Mouse (Mus musculus) fibroblast of lung, adult 2 months (primary cell): ENCODE data around the gene Plekhh3.
"Not testable (repeated sequence)": the region's sequence is repeated elsewhere in the genome, so short reads cannot be mapped to it uniquely, and the experiment has no call there.

Experiments
- DNase-seq: peaks from one replicate; pipeline ENCODE4 v3.0.0-alpha.2; 2011; ENCODE audit warnings: low read depth

Plekhh3 gene

GRCm38 (mm10) chr11:101171721-101172433 lies 726 bp upstream of the Plekhh3 start:
- peak; percentile 69 for DNase-seq

DNA sequence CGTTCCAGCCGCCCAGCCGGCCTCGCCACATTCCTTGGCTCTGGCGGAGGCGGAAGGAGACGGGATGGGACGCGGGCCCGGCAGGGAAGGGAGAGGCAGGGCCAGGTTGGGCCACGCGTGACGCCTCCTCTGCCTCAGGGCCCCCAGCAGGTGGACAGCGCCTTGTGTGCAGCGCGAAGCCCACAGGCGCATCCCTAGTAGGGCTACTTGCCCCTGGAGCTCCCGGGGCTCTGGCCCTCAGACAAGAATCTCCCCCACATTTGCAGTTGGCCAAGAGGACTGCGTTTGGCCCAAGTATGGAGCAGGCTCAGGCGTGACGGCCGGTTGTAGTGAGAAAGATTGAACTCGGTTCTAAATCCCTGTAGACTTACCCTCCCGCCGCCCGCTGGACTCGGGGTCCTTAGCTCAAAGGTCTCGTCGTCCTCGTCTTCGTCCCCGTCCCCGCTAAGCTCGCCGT lies 769 bp downstream of the Plekhh3 start, which contains the start of gene Cntnap1:
TSS of gene Cntnap1 (plus strand) at position 170 of the 457 bp plus-strand sequence.
- no peak for DNase-seq

DNA sequence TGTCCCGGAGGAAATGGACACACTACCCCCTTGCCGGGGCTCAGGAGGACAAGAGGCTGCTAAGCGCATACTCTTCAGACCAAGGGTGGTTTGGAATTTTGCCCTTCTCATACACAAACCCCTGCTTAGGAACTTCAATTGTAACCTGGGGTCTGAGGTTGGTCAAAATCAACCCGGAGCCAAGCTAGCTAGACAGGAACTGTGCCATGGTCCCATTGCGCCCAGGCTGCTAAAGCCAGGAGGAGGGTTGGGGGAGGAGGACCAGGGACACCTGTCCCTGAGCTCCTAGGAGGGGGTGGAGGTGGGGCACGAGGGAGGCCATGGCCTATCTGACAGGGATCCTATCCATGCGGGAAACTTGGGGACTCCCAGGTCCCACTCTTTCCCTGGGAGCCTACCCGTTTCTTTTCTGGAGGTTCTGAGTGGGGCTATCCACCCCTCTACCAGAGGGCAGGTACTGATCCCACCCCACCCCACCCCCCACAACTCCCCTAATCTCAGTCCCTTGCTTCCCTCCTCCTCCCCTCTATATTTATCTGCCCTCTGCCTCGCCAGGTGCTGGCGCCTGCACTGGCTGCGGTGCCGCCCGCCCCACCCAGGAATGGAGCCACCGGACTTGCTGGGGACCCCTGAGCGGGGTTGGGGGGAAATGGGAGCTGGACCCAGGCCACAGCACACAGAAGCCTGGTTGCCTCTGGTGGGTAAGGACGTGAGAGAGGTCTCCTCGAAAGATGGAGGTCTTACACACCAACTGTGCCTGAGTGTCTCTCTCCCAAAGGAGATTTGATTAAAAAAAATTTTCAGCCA lies 1.6 kb downstream of the Plekhh3 start:
- DNase-seq = no peak

GRCm38 (mm10) chr11:101168301-101168980 lies 2.7 kb downstream of the Plekhh3 start:
- DNase-seq = no peak

DNA sequence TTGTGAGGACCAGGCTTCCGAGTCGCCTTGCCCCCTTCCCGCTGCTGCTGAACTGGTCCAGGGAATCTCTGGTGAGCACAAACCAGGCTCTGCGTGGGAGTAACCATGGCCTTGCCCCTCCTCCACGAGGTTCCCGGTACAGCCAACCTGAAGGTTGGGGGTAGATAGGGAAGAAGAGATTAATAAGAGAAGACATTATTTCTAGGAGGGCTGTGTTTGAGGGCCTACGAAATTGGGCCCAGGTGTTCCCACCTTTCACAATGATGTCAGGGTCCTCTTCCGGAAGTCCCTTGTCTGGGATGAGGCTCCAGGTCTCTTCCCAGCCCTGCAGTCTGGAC lies 3.2 kb downstream of the Plekhh3 start:
- DNase-seq = no peak

DNA sequence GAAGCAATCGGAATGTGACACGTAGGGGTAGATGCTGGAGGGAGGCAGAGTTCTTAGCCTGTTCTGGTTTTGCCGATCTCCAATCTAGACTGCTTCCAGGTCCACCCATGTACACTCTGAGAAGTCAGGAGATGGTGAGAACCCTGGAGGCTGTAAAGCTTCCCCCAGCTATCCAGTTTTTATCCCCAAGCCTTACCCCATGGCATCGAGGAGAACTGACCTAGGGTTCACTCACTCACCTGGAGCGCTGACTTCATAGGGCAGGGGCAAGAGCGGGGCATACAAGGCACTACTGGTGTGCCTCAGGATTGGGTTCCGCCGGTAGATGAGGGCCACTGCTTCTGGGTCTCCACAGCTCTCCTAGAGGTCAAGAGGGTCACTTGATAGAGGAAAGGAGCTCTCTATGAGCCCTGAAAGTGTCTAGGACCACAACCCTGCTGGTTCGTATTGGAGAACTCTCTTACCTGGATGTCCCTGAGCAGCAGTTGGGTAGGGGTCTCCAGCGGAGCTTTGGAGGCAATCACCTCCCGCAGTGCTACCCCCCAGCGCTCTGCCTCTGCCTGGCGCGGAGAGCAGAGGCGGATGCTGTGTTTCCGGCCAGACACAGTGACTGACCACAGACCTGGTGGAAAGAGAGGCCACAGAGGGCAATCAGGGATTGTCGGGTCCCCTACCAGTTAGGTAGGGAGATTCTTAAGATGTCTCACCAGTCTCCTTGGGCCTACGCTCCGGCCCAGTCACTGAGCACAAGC lies 3.8 kb downstream of the Plekhh3 start:
- DNase-seq = no peak

DNA sequence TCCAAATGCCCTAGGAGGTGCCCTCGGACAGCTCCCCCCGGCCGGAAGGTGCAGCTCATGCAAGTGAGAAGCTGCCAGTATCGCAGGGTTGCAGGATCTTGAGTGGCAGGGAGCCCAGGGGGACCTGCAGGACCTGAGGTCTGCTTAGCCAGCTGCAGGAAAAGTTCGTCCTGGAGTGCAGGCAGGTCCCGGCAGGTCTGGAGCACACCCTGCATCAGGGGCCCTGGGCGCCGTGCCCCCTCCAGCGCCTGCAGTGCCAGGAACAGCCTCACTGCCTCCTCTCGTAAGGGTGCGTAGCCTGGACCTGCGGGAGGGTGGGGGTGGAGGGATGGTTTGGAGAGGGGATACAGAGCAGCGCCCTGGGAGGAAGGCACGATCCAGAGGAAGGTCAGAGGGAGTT lies 4.8 kb downstream of the Plekhh3 start:
- DNase-seq = no peak

DNA sequence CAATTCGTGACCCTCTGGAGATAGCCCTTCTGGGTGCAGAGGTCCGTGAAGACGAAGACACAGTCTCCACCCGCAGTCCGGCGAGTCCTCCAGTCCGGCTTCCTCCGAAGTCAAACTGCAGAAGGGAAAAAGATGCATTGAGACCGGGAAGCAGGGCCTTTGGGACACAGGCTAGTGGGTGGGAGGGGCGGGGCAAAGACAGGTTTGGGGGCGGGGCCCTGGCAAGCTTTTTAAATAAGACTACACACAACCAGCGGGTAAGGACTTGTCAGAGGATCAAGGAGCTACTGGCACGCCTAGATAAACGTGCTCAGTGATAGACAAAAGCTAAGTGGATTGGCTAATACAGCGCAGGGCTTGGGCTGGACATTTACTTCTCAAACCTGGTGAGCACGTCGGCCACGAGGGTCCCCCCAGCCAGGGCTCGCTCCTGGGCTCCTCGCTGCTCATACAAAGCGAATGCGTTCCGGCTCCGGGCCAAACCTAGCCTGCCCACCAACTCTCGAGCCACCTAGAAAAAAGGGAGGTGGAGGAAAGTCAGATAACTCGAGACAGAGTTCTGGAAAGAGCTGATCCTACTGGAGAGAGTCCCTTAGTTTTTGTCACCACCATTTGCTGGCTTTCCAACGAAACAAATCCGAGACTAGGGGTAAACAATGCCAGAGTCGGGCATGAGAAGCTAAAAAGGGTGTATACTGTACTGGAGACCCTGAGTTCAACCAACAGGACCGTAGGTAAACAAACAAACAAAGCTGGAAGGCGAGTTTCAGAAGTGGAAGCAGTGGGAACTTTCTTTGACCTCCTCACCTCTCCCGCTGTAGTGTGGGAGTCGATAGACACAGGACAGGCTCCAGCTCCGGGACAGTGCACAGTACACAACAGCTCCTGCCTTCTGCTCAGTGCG lies 6.2 kb downstream of the Plekhh3 start:
- DNase-seq = no peak

- no peak for DNase-seq
Measured at GRCm38 (mm10) chr11:101164351-101164665, 6.8 kb downstream of the Plekhh3 start.

GRCm38 (mm10) chr11:101163476-101164350 lies 7.4 kb downstream of the Plekhh3 start:
- no peak for DNase-seq

GRCm38 (mm10) chr11:101162772-101163171 lies 8.4 kb downstream of the Plekhh3 start:
- peak; percentile 63 for DNase-seq

GRCm38 (mm10) chr11:101162301-101162700 lies 8.8 kb downstream of the Plekhh3 start:
- no peak for DNase-seq

DNA sequence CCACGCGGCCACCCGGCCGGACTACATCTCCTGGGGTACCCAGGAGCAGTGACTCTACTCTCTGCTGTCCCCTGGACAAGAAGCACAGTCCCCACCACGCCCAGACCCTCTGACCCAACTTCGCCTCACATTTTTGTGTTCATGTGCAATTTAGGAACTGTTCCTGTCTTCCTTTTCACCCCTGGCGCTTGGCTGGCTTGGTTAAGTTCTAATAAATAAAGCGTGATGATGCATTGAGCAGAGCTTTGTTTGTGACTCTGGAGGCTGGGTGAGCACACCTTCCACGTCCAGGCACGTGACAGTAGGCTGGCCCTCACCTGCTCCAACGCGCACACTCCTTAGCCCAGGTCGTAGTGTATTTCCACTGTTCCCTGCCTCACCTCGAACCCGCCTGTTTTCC lies 9.6 kb downstream of the Plekhh3 start:
- DNase-seq = no peak

- not testable (repeated sequence) for DNase-seq
Measured at GRCm38 (mm10) chr11:101160981-101161505, 10.1 kb downstream of the Plekhh3 start.

DNA sequence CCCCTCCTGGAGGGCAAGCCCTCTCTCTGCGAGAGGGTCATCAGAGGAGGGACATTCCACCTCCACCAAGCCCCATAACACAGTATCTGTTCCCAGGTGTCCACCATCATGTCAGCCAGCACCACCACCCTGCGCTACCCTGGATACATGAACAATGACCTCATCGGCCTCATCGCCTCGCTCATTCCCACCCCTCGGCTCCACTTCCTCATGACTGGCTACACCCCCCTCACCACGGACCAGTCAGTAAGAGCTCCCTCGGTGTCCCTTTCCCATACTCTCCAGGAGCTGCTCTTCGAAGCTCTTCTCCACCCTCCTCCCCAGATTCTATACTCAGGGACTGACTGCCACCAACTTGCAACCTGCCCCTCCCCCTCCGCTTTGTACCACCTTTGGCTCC lies 11.0 kb downstream of the Plekhh3 start:
- DNase-seq = not testable (repeated sequence)

DNA sequence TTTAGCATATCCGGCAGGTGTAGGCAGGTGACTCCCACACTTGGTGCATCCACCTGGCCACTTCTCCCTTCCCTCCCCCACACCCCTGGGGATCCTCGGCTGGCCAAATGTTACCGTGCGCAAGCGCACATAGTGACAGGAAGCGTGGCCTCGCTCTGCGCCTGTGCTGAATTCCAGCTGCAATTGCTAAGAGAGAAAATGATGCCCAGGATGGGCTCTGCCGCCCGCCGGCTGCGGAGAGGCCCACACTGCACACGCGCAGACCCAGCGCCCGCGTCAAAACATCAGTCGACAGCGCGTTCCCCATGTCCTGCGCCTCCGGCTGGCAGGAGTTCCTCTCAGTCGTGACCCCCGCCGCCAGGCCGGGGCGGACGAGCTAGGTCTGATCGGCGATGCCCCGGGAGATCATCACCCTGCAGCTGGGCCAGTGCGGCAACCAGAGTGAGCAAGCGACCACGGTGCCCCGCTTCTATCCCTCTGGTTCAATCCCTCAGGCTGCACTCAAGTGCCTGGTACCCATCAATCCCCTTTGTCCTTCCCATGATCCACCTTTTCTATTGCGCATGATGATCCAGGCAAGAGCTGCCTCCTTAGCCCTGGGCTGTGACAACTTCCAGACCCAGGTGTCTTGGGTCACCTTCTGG lies 15.3 kb downstream of the Plekhh3 start, which contains the start of gene Tubg2:
TSS of gene Tubg2 (plus strand) at position 180 of the 644 bp plus-strand sequence.
- no peak for DNase-seq

GRCm38 (mm10) chr11:101155151-101155550 lies 16.0 kb downstream of the Plekhh3 start:
- no peak for DNase-seq

DNA sequence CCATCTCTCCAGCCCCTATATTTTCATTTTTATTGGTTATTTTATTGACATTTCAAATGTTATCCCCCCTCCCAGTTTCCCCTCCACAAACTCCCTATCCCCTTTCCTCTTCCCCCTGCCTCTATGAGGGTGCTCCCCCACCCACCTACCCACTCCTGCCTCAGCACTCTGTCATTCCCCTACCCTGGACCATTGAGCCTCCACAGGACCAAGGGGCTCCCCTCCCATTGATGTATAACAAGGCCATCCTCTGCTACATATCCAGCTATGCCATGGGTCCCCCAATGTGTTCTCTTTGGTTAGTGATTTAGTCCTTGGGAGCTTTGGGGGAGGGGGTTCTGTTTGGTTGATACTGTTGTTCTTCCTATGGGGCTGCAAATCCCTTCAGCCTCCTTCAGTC lies 16.5 kb downstream of the Plekhh3 start:
- DNase-seq = no peak

GRCm38 (mm10) chr11:101152825-101153224 lies 18.3 kb downstream of the Plekhh3 start:
- DNase-seq = no peak
